Mouse (Mus musculus) liver, adult 2 months (tissue): Measurements from ENCODE around the gene Fosl2.

Source experiments
- CTCF ChIP-seq: fragments of 200-500 bp; IDR thresholded peaks from 2 replicates; pipeline ENCODE4 v1.5.1; 2011; ENCODE audit warnings: low read depth, low read length, control low read depth
- POLR2A ChIP-seq: fragments of 200-500 bp; IDR thresholded peaks from 2 replicates; pipeline ENCODE4 v1.6.1; 2011; ENCODE audit warnings: low read length, control low read depth; ENCODE audit not compliant: insufficient read depth; ENCODE audit errors: extremely low read depth

DNA sequence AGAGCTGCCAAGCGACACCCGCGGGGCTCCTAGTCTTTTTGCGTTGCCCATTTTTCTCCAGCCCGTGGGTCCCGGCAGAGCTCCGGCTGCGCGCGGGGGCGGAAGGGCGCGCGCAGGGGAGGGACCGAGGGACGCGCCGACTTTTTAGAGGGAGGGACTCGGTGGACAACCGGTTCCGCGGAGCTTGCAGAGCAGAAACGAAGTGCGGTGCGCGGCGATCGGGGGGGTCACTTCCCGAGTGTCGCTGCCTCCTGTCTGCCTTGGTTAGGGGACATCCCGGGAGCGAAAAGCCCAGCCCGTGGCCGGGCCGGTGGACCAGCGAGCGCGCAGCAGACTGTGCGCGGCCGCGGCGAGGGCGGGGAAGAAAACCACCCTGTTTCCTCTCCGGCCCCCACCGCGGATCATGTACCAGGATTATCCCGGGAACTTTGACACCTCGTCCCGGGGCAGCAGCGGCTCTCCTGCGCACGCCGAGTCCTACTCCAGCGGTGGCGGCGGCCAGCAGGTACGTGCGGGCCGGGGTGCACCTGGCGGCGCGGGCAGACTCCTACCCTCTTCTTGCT lies 781 bp downstream of the Fosl2 start:
- TF ChIP-seq CTCF (no peak), POLR2A (peak; percentile 67)
